Mouse (Mus musculus): ENCODE data around the gene Cnn2.

DNA sequence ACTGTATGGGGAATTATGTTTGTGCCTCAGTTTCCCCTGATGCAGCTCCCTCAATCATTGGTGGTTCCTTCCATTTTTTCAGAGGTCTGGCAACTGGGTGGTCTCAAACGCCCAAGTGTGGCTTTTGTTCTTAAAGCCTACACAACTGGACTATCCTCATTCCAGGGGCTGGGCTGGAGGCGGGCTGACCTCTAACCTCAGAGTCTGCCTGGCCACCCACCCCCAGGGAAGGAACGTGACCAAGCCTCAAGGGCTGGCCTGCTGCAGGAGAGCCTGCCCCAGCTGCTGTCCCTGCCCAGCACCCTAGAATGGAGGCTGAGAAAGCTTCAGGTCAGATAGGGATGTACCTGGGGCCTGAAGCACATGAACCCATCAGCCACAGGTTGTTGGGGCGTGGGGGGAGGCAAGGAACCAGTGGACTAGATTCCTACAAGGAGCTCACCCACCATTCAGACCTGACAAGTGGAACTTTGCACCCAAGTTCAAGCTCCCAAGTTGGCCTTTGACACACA is 31.7 kb upstream of the Cnn2 start:
- no peak for TF ChIP-seq POLR2A (IDR thresholded peaks at IDR 0.05; ENCODE audit: low read depth, low read length)
- TF ChIP-seq CTCF (conservative IDR thresholded peaks at IDR 0.05; ENCODE audit: insufficient read depth, insufficient read length, low read depth, low read length), result no peak

Data from kidney, adult 2 months (tissue).